Mouse (Mus musculus): Measurements from ENCODE around the gene Vmn1r42. TPM values are rescaled to one million over a fixed set of nuclear protein-coding genes. Genes with fewer than 3 reads are reported as not detected.

The Vmn1r42 gene
- not detected in 2 replicates for polyA plus RNA-seq (2021; fragmentation: Nextera tagmentation)
- long read RNA-seq, experiment 1 = 0 reads
- long read RNA-seq, experiment 2 = 0 reads

DNA sequence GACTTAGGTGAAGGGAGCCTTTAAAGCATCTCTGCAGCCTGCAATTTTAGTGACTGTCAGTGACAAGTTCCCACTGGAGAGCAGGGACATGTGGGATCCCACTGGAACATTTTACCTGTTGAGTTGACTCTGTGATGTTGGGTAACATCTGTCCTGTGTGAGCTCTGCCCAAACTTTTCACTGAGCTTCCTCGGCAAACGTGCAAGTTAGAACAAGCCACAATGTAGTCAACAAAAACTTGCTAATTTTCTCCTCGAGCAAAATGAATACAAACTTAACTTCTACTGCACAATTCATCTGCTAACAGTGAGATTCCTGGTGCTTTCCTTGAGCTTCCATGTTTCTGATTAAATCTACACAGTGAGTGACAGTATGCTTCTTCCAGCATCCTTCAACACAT is at the start of gene Vmn1r42, which contains the start of gene Vmn1r43:
TSS of gene Vmn1r42 (minus strand) at position 101 of the 400 bp plus-strand sequence.
TSS of gene Vmn1r43 (minus strand) at position 101 of the 400 bp plus-strand sequence.

DNA sequence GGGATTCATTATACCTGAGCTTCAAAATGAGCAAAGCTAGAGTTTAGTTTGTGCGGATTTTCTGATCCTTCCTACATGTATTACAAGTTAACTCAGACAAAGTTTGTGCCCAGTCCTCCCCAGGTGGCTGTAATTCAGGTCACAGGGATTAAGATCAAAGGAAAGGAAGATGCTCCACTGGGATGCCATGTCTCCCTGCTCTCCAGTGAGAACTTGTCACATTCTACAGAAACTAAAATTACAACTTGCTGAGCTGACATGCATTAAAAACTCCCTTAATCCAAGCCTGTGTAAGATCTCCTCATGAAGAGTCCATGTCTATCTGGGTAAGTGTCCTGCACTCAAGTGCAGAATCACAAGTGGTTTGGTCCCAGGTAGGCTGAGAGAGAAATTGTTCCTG is 7.1 kb upstream of the Vmn1r42 start, which contains the start of gene Vmn1r44:
TSS of gene Vmn1r44 (plus strand) at position 301 of the 400 bp plus-strand sequence.

Other genes with a start within 250 kb of the Vmn1r42 start
- 3.7 TPM in 2 replicates for gene Txnrd3, start 232.4 kb downstream of the Vmn1r42 start, polyA plus RNA-seq (2021; fragmentation: Nextera tagmentation)
- gene Vmn1r40, start 168.9 kb downstream of the Vmn1r42 start, polyA plus RNA-seq (2021; fragmentation: Nextera tagmentation) = not detected in 2 replicates
- not detected in 2 replicates for gene Vmn1r41, start 135.6 kb downstream of the Vmn1r42 start, polyA plus RNA-seq (2021; fragmentation: Nextera tagmentation)
- not detected in 2 replicates for gene Vmn1r43, start within 50 bp of the Vmn1r42 start, polyA plus RNA-seq (2021; fragmentation: Nextera tagmentation)
- gene Vmn1r44, start 7.2 kb upstream of the Vmn1r42 start, polyA plus RNA-seq (2021; fragmentation: Nextera tagmentation) = not detected in 2 replicates
- gene Vmn1r45, start 64.2 kb upstream of the Vmn1r42 start, polyA plus RNA-seq (2021; fragmentation: Nextera tagmentation) = not detected in 2 replicates
- gene Vmn1r46, start 92.9 kb upstream of the Vmn1r42 start, polyA plus RNA-seq (2021; fragmentation: Nextera tagmentation) = not detected in 2 replicates
- not detected in 2 replicates for gene Vmn1r47, start 139.7 kb upstream of the Vmn1r42 start, polyA plus RNA-seq (2021; fragmentation: Nextera tagmentation)
- gene Vmn1r48, start 160.4 kb upstream of the Vmn1r42 start, polyA plus RNA-seq (2021; fragmentation: Nextera tagmentation) = not detected in 2 replicates
- gene Vmn1r49, start 202.1 kb upstream of the Vmn1r42 start, polyA plus RNA-seq (2021; fragmentation: Nextera tagmentation) = not detected in 2 replicates
- not detected in 2 replicates for gene Vmn1r50, start 225.0 kb upstream of the Vmn1r42 start, polyA plus RNA-seq (2021; fragmentation: Nextera tagmentation)
- not detected in 2 replicates for gene Vmn1r51, start 246.2 kb upstream of the Vmn1r42 start, polyA plus RNA-seq (2021; fragmentation: Nextera tagmentation)

All from layer of hippocampus, adult 6 months (tissue).